In genomic region chr9:106885901-106886731, GRCm38 (mm10) we compare ENCODE assay signal across 8 mouse cellular contexts. TPM values are rescaled to one million over a fixed set of nuclear protein-coding genes. Genes with fewer than 3 reads are reported as not detected.
A peak's percentile ranks its signal among the peaks of the same experiment; 100 is the strongest.
DNase-seq lines count a peak whose midpoint lies in the region; ATAC-seq and TF ChIP-seq lines count a peak whose summit lies in the region.

No protein-coding gene starts in this region.

- peaks cover 38% of the 10 kb centered on the region for H3K4me1 ChIP-seq in intestine, embryonic 14.5 days (replicated peaks; ENCODE audit: control insufficient read depth, insufficient read depth, low read length)
- H3K4me1 ChIP-seq in liver, embryonic 14.5 days (replicated peaks; ENCODE audit: control insufficient read depth in 2 of 2, insufficient read depth in 2 of 2, low read length in 1 of 2) = peaks cover 15 to 46% of the 10 kb centered on the region in 2 experiments

- TF ChIP-seq EP300 in liver, embryonic 14.5 days (IDR thresholded peaks at IDR 0.05; ENCODE audit: low read depth) = no peak

- H3K4me3 ChIP-seq in intestine, embryonic 14.5 days (ENCODE audit: low read depth, low read length) = peak overlapping the region; percentile 87
- H3K4me3 ChIP-seq in liver, embryonic 14.5 days (ENCODE audit: insufficient read depth in 1 of 2, low read depth in 2 of 2, low read length in 2 of 2) = peak overlapping the region; percentile 78 to 93

- peak overlapping the region; percentile 85 for H3K27ac ChIP-seq in intestine, embryonic 14.5 days (ENCODE audit: low read depth)
- peak overlapping the region; percentile 71 for H3K27ac ChIP-seq in liver, embryonic 14.5 days

- no peaks in the 10 kb centered on the region for H3K9me3 ChIP-seq in intestine, embryonic 14.5 days (ENCODE audit: control insufficient read depth, low read length)
- no peaks in the 10 kb centered on the region for H3K9me3 ChIP-seq in liver, embryonic 14.5 days (ENCODE audit: control insufficient read depth, low read length)

- no peaks in the 10 kb centered on the region for H3K27me3 ChIP-seq in intestine, embryonic 14.5 days (replicated peaks; ENCODE audit: control insufficient read depth, insufficient read depth, low read length)
- H3K27me3 ChIP-seq in liver, embryonic 14.5 days (ENCODE audit: control insufficient read depth, insufficient read depth, low read length) = no peaks in the 10 kb centered on the region

- peak; percentile 0; the same call in 1 of the 2 replicates for ATAC-seq in intestine, embryonic 14.5 days (replicated peaks; ENCODE audit: low FRiP score, low TSS enrichment, low read depth)
- peak; percentile 21 for ATAC-seq in liver, embryonic 14.5 days (ENCODE audit: insufficient read depth)

- peak; percentile 9 for DNase-seq in ovary, postnatal 10 days (ENCODE audit: low spot score)
- no peak for DNase-seq in ovary, adult 18-20 months (ENCODE audit: low spot score)
- peak; percentile 79 for DNase-seq in cerebellum, adult 9-11 months
- peak; percentile 12 for DNase-seq in gastrocnemius, adult 18-20 months (ENCODE audit: low spot score)
- peak; percentile 74 for DNase-seq in intestine, embryonic 14.5 days (ENCODE audit: low spot score)
- peak in 2 of 3 experiments; percentile 20 to 37 for DNase-seq in liver, embryonic 14.5 days (ENCODE audit: low read depth in 3 of 3, low spot score in 3 of 3)
- DNase-seq in neural tube, embryonic 10.5 days (ENCODE audit: extremely low spot score, low spot score) = peak; percentile 68
- DNase-seq in thymus, adult 18-20 months = peak; percentile 64 to 67

- TF ChIP-seq CTCF in liver, embryonic 14.5 days (IDR thresholded peaks at IDR 0.05; ENCODE audit: low read depth) = no peak

- peak overlapping the region; percentile 96 for H3K9ac ChIP-seq in intestine, embryonic 14.5 days (ENCODE audit: low read length)
- peak overlapping the region; percentile 94 for H3K9ac ChIP-seq in liver, embryonic 14.5 days (replicated peaks)

- under 1% methylated on average over 92 of the region's 107 CpGs for WGBS in intestine, embryonic 14.5 days
- WGBS in liver, embryonic 14.5 days (ENCODE audit: insufficient replicate concordance) = under 1% methylated on average over 92 of the region's 107 CpGs

- peak overlapping the region; percentile 98 for H3K4me2 ChIP-seq in intestine, embryonic 14.5 days (ENCODE audit: low read length)
- H3K4me2 ChIP-seq in liver, embryonic 14.5 days (ENCODE audit: low read depth) = peak overlapping the region; percentile 100

- peaks cover 64% of the 10 kb centered on the region for H3K36me3 ChIP-seq in intestine, embryonic 14.5 days (ENCODE audit: control insufficient read depth, insufficient read depth, low read length)
- H3K36me3 ChIP-seq in liver, embryonic 14.5 days (replicated peaks; ENCODE audit: control insufficient read depth, insufficient read depth, low read depth) = peaks cover 54% of the 10 kb centered on the region

RNA-seq across cellular contexts. Expression of gene Rbm15b, which starts 1.1 kb away (rescaled TPM):
- 1 to 10 TPM; 4.3 to 5.2 TPM for total RNA-seq in gastrocnemius, adult 18-20 months (2021)
- 14.8 and 16.1 TPM in 2 replicates for polyA plus RNA-seq in intestine, embryonic 14.5 days (2014; fragmentation: Nextera tagmentation; extraction: Ambion mirVana)
- 4.4 and 5.0 TPM in 2 replicates for polyA plus RNA-seq in liver, embryonic 14.5 days (2012; rRNA removed)
- 4.7 and 5.2 TPM in 2 replicates for polyA plus RNA-seq in liver, embryonic 14.5 days (2014; fragmentation: Nextera tagmentation; extraction: Ambion mirVana)

RNA-seq across cellular contexts. Expression of gene Manf, which starts 5.7 kb away (rescaled TPM):
- 10 to 100 TPM; 33.0 to 42.8 TPM for total RNA-seq in gastrocnemius, adult 18-20 months (2021)
- polyA plus RNA-seq in intestine, embryonic 14.5 days (2014; fragmentation: Nextera tagmentation; extraction: Ambion mirVana) = 214 and 260 TPM in 2 replicates
- polyA plus RNA-seq in liver, embryonic 14.5 days (2012; rRNA removed) = 13.4 and 52.1 TPM in 2 replicates
- polyA plus RNA-seq in liver, embryonic 14.5 days (2014; fragmentation: Nextera tagmentation; extraction: Ambion mirVana) = 135 and 159 TPM in 2 replicates
